Mouse (Mus musculus) embryonic facial prominence, embryonic 12.5 days (tissue): ENCODE data around the gene Gab1. TPM values are rescaled to one million over a fixed set of nuclear protein-coding genes. Genes with fewer than 3 reads are reported as not detected.

Source experiments
- ATAC-seq: fragments of 200-750 bp; cut with Nextera tagmentation; 2 replicates; pipeline ENCODE4 v1.8.0; 2017; ENCODE audit not compliant: insufficient number of reproducible peaks, insufficient read depth, low FRiP score, low TSS enrichment
- H3K27ac ChIP-seq: fragments of 300-500 bp; sonication (generic); 2 replicates; pipeline ENCODE4 v1.5.1; 2016; ENCODE audit warnings: mild to moderate bottlenecking
- H3K27me3 ChIP-seq: fragments of 300-500 bp; sonication (generic); 2 replicates; pipeline ENCODE4 v1.6.1; 2016; ENCODE audit warnings: mild to moderate bottlenecking, moderate library complexity
- H3K36me3 ChIP-seq: fragments of 300-500 bp; sonication (generic); 2 replicates; pipeline ENCODE4 v1.6.1; 2016; ENCODE audit warnings: mild to moderate bottlenecking
- H3K4me1 ChIP-seq: fragments of 300-500 bp; sonication (generic); 2 replicates; pipeline ENCODE4 v1.6.1; 2016
- H3K4me2 ChIP-seq: fragments of 300-500 bp; sonication (generic); replicated peaks from 2 replicates; pipeline ENCODE4 v1.6.1; 2016; ENCODE audit warnings: mild to moderate bottlenecking, moderate library complexity
- H3K4me3 ChIP-seq: fragments of 300-500 bp; sonication (generic); 2 replicates; pipeline ENCODE4 v1.5.1; 2016; ENCODE audit warnings: mild to moderate bottlenecking
- H3K9ac ChIP-seq: fragments of 300-500 bp; sonication (generic); 2 replicates; pipeline ENCODE4 v1.6.1; 2016; ENCODE audit warnings: mild to moderate bottlenecking, moderate library complexity
- H3K9me3 ChIP-seq: fragments of 300-500 bp; sonication (generic); 2 replicates; pipeline ENCODE4 v1.6.1; 2016; ENCODE audit warnings: mild to moderate bottlenecking, moderate library complexity
- WGBS: fragments of 180-500 bp; shearing (Covaris S2); methylation state at CpG from one replicate; pipeline ENCODE4 v1.1.7; 2016; 5-methylcytosine and 5-hydroxymethylcytosine counted together
- polyA plus RNA-seq: library from polyadenylated mRNA; unstranded; fragments of >200 nt; fragmentation: Nextera tagmentation; extraction: Ambion mirVana; gene quantifications from 2 replicates; pipeline ENCODE4 v1.2.1, GENCODE M21; 2016

The Gab1 gene
- polyA plus RNA-seq, 1 experiment from 2014 or later = 26.9 TPM

GRCm38 (mm10) chr8:80870535-80871204, 9.6 kb downstream of the Gab1 start:
- H3K4me3 ChIP-seq = no peak overlapping the region
- WGBS = 71% methylated on average over 9 of the region's 9 CpGs
- H3K27ac ChIP-seq = peak overlapping the region; percentile 65
- no peaks in the 10 kb centered on the region for H3K9me3 ChIP-seq
- no peak overlapping the region for H3K9ac ChIP-seq
- no peak overlapping the region for H3K4me2 ChIP-seq
- no peak for ATAC-seq
- no peaks in the 10 kb centered on the region for H3K27me3 ChIP-seq
- peaks cover 28% of the 10 kb centered on the region for H3K4me1 ChIP-seq
- H3K36me3 ChIP-seq = no peaks in the 10 kb centered on the region

- Histone ChIP-seq H3K9ac (no peak overlapping the region), H3K4me2 (no peak overlapping the region), H3K27me3 (no peaks in the 10 kb centered on the region), H3K27ac (peak overlapping the region; percentile 65; the same call in 1 of the 2 replicates), H3K9me3 (no peaks in the 10 kb centered on the region), H3K4me3 (no peak overlapping the region), H3K36me3 (peaks cover under 1% of the 10 kb centered on the region; the same call in 1 of the 2 replicates), H3K4me1 (peaks cover 32% of the 10 kb centered on the region)
- ATAC-seq = no peak
- WGBS = 55% methylated on average over 11 of the region's 11 CpGs
These were observed 10.4 kb downstream of the Gab1 start for GRCm38 (mm10) chr8:80869881-80870328.

GRCm38 (mm10) chr8:80868801-80869323, 11.5 kb downstream of the Gab1 start:
- H3K36me3 ChIP-seq = peaks cover 3% of the 10 kb centered on the region; the same call in 1 of the 2 replicates
- H3K27ac ChIP-seq = 0 out of 2 replicates have a peak overlapping the region, but pooled peaks have one; percentile 65
- WGBS = 61% methylated on average over 11 of the region's 11 CpGs
- H3K4me3 ChIP-seq = no peak overlapping the region
- H3K4me2 ChIP-seq = no peak overlapping the region
- no peak for ATAC-seq
- H3K9ac ChIP-seq = no peak overlapping the region
- H3K4me1 ChIP-seq = peaks cover 32% of the 10 kb centered on the region
- H3K9me3 ChIP-seq = no peaks in the 10 kb centered on the region
- H3K27me3 ChIP-seq = no peaks in the 10 kb centered on the region

GRCm38 (mm10) chr8:80868006-80868702, 12.2 kb downstream of the Gab1 start:
- Histone ChIP-seq H3K9ac (no peak overlapping the region), H3K4me3 (no peak overlapping the region), H3K36me3 (peaks cover 3% of the 10 kb centered on the region; the same call in 1 of the 2 replicates), H3K27ac (no peak overlapping the region), H3K4me1 (peaks cover 36% of the 10 kb centered on the region), H3K4me2 (no peak overlapping the region), H3K9me3 (no peaks in the 10 kb centered on the region), H3K27me3 (no peaks in the 10 kb centered on the region)
- ATAC-seq = no peak
- WGBS = 85% methylated on average over 12 of the region's 12 CpGs

- Histone ChIP-seq H3K9ac (no peak overlapping the region), H3K4me2 (no peak overlapping the region), H3K4me1 (peaks cover 32% of the 10 kb centered on the region), H3K27ac (no peak overlapping the region), H3K4me3 (no peak overlapping the region), H3K9me3 (no peaks in the 10 kb centered on the region), H3K36me3 (peaks cover 3% of the 10 kb centered on the region; the same call in 1 of the 2 replicates), H3K27me3 (no peaks in the 10 kb centered on the region)
- 80% methylated on average over 3 of the region's 3 CpGs for WGBS
- ATAC-seq = no peak
These were observed 12.7 kb downstream of the Gab1 start for GRCm38 (mm10) chr8:80867598-80867997.

- Histone ChIP-seq H3K27ac (peak overlapping the region; percentile 3; the same call in 1 of the 2 replicates), H3K27me3 (no peaks in the 10 kb centered on the region), H3K9ac (no peak overlapping the region), H3K36me3 (peaks cover 3% of the 10 kb centered on the region; the same call in 1 of the 2 replicates), H3K9me3 (no peaks in the 10 kb centered on the region), H3K4me2 (no peak overlapping the region), H3K4me3 (no peak overlapping the region), H3K4me1 (peaks cover 20% of the 10 kb centered on the region)
- WGBS = 70% methylated on average over 8 of the region's 8 CpGs
- ATAC-seq = no peak
These were observed 15.0 kb downstream of the Gab1 start for GRCm38 (mm10) chr8:80865181-80865784.

- ATAC-seq = no peak
- Histone ChIP-seq H3K4me3 (no peak overlapping the region), H3K9me3 (no peaks in the 10 kb centered on the region), H3K36me3 (peaks cover 7% of the 10 kb centered on the region), H3K27ac (no peak overlapping the region), H3K4me2 (no peak overlapping the region), H3K4me1 (peaks cover 10% of the 10 kb centered on the region), H3K27me3 (no peaks in the 10 kb centered on the region), H3K9ac (no peak overlapping the region)
- WGBS = 82% methylated on average over 5 of the region's 5 CpGs
These were observed 16.9 kb downstream of the Gab1 start for GRCm38 (mm10) chr8:80863393-80863792.

GRCm38 (mm10) chr8:80859180-80859775, 21.0 kb downstream of the Gab1 start:
- no peak overlapping the region for H3K27ac ChIP-seq
- H3K4me2 ChIP-seq = no peak overlapping the region
- no peaks in the 10 kb centered on the region for H3K9me3 ChIP-seq
- no peaks in the 10 kb centered on the region for H3K27me3 ChIP-seq
- WGBS = 97% methylated on average over 26 of the region's 26 CpGs
- peaks cover 4% of the 10 kb centered on the region; the same call in 1 of the 2 replicates for H3K36me3 ChIP-seq
- H3K4me3 ChIP-seq = no peak overlapping the region
- no peak for ATAC-seq
- peaks cover 16% of the 10 kb centered on the region for H3K4me1 ChIP-seq
- no peak overlapping the region for H3K9ac ChIP-seq

- no peak; the same call in 1 of the 2 replicates for ATAC-seq
- Histone ChIP-seq H3K9ac (no peak overlapping the region), H3K4me2 (no peak overlapping the region), H3K27me3 (no peaks in the 10 kb centered on the region), H3K4me3 (no peak overlapping the region), H3K4me1 (peaks cover 12% of the 10 kb centered on the region), H3K27ac (no peak overlapping the region), H3K36me3 (peaks cover 4% of the 10 kb centered on the region; the same call in 1 of the 2 replicates), H3K9me3 (no peaks in the 10 kb centered on the region)
- WGBS = 82% methylated on average over 12 of the region's 12 CpGs
These were observed 22.4 kb downstream of the Gab1 start for GRCm38 (mm10) chr8:80857851-80858367.

- Histone ChIP-seq H3K4me2 (no peak overlapping the region), H3K9me3 (no peaks in the 10 kb centered on the region), H3K4me1 (peaks cover 12% of the 10 kb centered on the region), H3K27me3 (no peaks in the 10 kb centered on the region), H3K36me3 (peaks cover 4% of the 10 kb centered on the region; the same call in 1 of the 2 replicates), H3K9ac (no peak overlapping the region), H3K4me3 (no peak overlapping the region), H3K27ac (no peak overlapping the region)
- no peak for ATAC-seq
- 64% methylated on average over 3 of the region's 3 CpGs for WGBS
These were observed 23.2 kb downstream of the Gab1 start for GRCm38 (mm10) chr8:80857128-80857527.

GRCm38 (mm10) chr8:80856606-80857005, 23.7 kb downstream of the Gab1 start:
- no peaks in the 10 kb centered on the region for H3K27me3 ChIP-seq
- 72% methylated on average over 6 of the region's 6 CpGs for WGBS
- ATAC-seq = no peak
- no peaks in the 10 kb centered on the region for H3K9me3 ChIP-seq
- no peak overlapping the region for H3K4me2 ChIP-seq
- H3K4me1 ChIP-seq = peaks cover 12% of the 10 kb centered on the region
- no peak overlapping the region for H3K4me3 ChIP-seq
- no peak overlapping the region for H3K27ac ChIP-seq
- H3K36me3 ChIP-seq = peaks cover 4% of the 10 kb centered on the region; the same call in 1 of the 2 replicates
- H3K9ac ChIP-seq = no peak overlapping the region
